Mouse (Mus musculus): Measurements from ENCODE around the gene Phactr3.

DNA sequence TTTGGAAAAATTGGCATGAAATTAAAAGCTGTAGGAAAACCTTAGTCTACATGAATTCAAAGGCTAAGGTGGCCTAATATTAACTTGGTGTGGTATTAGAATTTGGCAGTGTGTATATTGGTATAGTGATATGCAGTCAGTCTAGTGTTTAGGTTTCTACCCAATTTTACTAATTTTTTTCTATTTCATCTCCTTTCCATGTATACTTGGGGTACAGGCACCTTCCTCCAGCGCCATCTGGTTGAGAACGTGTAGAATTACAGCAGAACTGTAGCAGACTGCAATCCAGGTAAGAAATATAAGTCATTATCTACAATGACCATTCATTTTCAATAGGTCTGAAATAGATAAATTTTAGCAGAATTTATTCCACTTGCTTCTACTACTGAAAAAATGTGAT, 220.3 kb downstream of the Phactr3 start:
- TF ChIP-seq ZC3H11A (IDR thresholded peaks at IDR 0.05; ENCODE audit: borderline replicate concordance, low read depth, low read length) (0 out of 2 replicates have a peak, but pooled peaks have one; percentile 10), ZNF384 (IDR thresholded peaks at IDR 0.05; ENCODE audit: low read depth, low read length) (peak; percentile 57; the same call in 1 of the 2 replicates), HCFC1 (IDR thresholded peaks at IDR 0.05; ENCODE audit: borderline replicate concordance, insufficient read depth, low read length) (no peak), CHD2 (IDR thresholded peaks at IDR 0.05; ENCODE audit: low read depth, low read length) (no peak)

Measured in ES-E14 (cell line).